11 mouse cellular contexts compared by ENCODE assay signal in the genomic region with DNA sequence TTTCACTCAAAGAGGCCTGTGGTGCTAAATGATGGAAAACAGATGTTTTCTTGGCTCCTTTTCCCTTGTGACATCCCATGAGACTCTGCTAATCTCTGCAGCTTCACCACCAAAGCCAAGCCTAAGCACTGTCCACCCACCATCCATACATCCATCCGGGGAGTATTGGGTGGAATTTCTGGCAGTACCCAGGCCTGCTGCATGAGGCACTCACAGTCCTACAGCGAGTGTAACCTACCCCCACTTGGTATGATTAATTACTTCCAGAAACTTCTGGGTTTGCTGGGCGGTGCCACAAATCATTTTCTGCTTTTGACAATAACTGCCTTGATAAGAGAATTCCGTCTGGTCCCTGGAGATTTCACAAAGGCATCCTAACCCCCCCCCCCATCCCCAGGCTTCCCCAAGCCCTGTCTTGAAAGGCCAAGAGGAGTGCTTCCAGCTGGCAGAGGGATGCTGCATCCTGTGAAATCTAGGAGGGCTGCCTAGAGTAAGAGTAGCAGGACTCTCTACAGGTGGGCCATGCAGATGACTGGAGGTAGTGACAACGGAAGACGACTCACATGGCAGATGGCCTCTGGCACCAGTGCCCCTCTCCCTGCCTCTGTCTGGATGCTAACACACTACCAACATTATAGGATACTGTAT. TPM values are rescaled to one million over a fixed set of nuclear protein-coding genes. Genes with fewer than 3 reads are reported as not detected.
A peak's percentile ranks its signal among the peaks of the same experiment; 100 is the strongest.
DNase-seq lines count a peak whose midpoint lies in the region; ATAC-seq and TF ChIP-seq lines count a peak whose summit lies in the region.
"Had no signal": no experiment of that assay in that cellular context is flagged by ENCODE, and none has a peak within 500 bp of the region (broad histone marks: within the 10 kb centered on the region; RNA-seq: fewer than 3 reads in every experiment).

No protein-coding gene starts in this region.

- DNase-seq in heart, adult 8-10 months (ENCODE audit: low spot score), result peak; percentile 24
- DNase-seq in lung, postnatal 0 days (ENCODE audit: low spot score), result no peak
- no peak for DNase-seq in lung, adult 2 months
- DNase-seq in kidney, postnatal 14 days, result peak; percentile 45
- no peak for DNase-seq in testis, postnatal 10 days (ENCODE audit: low spot score)
- DNase-seq in adrenal gland, postnatal 36 days, result no peak
- no peak for DNase-seq in cerebellum, adult 9-11 months

- ATAC-seq in heart, embryonic 11.5 days (replicated peaks; ENCODE audit: insufficient number of reproducible peaks, low FRiP score, low TSS enrichment), result no peak
- ATAC-seq in lung, postnatal 0 days, result 0 out of 2 replicates have a peak, but pooled peaks have one; percentile 26

- 0 out of 2 replicates have a peak, but pooled peaks cover 2% of the 10 kb centered on the region for H3K9me3 ChIP-seq in heart, embryonic 11.5 days (replicated peaks; ENCODE audit: control insufficient read depth, low read length)
- no peaks in the 10 kb centered on the region for H3K9me3 ChIP-seq in lung, postnatal 0 days (ENCODE audit: low read length)

- no peak for TF ChIP-seq CTCF in lung, postnatal 0 days (IDR thresholded peaks at IDR 0.05)
- TF ChIP-seq CTCF in lung, adult 2 months (IDR thresholded peaks at IDR 0.05; ENCODE audit: insufficient read depth, low read length), result no peak

- H3K4me2 ChIP-seq in heart, embryonic 11.5 days, result no peak overlapping the region
- no peak overlapping the region for H3K4me2 ChIP-seq in lung, postnatal 0 days (replicated peaks; ENCODE audit: low read depth, low read length)
- H3K4me2 ChIP-seq: heart, embryonic 13.5 days; liver, embryonic 11.5 days had no signal

- H3K36me3 ChIP-seq in heart, embryonic 11.5 days (ENCODE audit: control insufficient read depth, insufficient read depth, low read length), result no peaks in the 10 kb centered on the region
- no peaks in the 10 kb centered on the region for H3K36me3 ChIP-seq in lung, postnatal 0 days (ENCODE audit: insufficient read depth, low read length)
- H3K36me3 ChIP-seq: heart, embryonic 13.5 days had no signal

- no peak overlapping the region for H3K27ac ChIP-seq in heart, embryonic 11.5 days (ENCODE audit: low read depth, low read length)
- no peak overlapping the region for H3K27ac ChIP-seq in lung, postnatal 0 days (ENCODE audit: low read length)
- H3K27ac ChIP-seq: heart, embryonic 13.5 days; layer of hippocampus, adult 2 months had no signal

- H3K27me3 ChIP-seq in heart, embryonic 11.5 days (ENCODE audit: control insufficient read depth, insufficient read depth, low read length), result no peaks in the 10 kb centered on the region
- H3K27me3 ChIP-seq in lung, postnatal 0 days (replicated peaks; ENCODE audit: insufficient read depth, low read length), result no peaks in the 10 kb centered on the region
- H3K27me3 ChIP-seq: heart, embryonic 13.5 days had no signal

- no peak for TF ChIP-seq POLR2A in lung, adult 2 months (IDR thresholded peaks at IDR 0.05; ENCODE audit: borderline replicate concordance, extremely low read depth, low read depth, low read length)

- H3K9ac ChIP-seq in heart, embryonic 11.5 days (ENCODE audit: low read depth, low read length), result no peak overlapping the region
- H3K9ac ChIP-seq in lung, postnatal 0 days (replicated peaks; ENCODE audit: low read depth), result no peak overlapping the region
- H3K9ac ChIP-seq: heart, embryonic 13.5 days had no signal

- no peak overlapping the region for H3K4me3 ChIP-seq in heart, embryonic 11.5 days (ENCODE audit: low read depth, low read length)
- H3K4me3 ChIP-seq in lung, postnatal 0 days (ENCODE audit: low read depth, low read length), result no peak overlapping the region
- H3K4me3 ChIP-seq in lung, adult 2 months (replicated peaks; ENCODE audit: extremely low read depth, low read depth, low read length), result no peak overlapping the region
- H3K4me3 ChIP-seq: heart, embryonic 13.5 days; layer of hippocampus, adult 2 months had no signal

- H3K4me1 ChIP-seq in heart, embryonic 11.5 days (ENCODE audit: control insufficient read depth, insufficient read depth, low read length), result no peaks in the 10 kb centered on the region
- no peaks in the 10 kb centered on the region for H3K4me1 ChIP-seq in lung, postnatal 0 days (ENCODE audit: insufficient read depth, low read depth, low read length)
- no peaks in the 10 kb centered on the region for H3K4me1 ChIP-seq in lung, adult 2 months (ENCODE audit: control insufficient read depth, insufficient read depth, low read length)

- 66% methylated on average over 6 of the region's 6 CpGs for WGBS in heart, embryonic 11.5 days (ENCODE audit: insufficient replicate concordance)
- WGBS in lung, postnatal 0 days, result 65% methylated on average over 6 of the region's 6 CpGs
- 60% methylated on average over 6 of the region's 6 CpGs for WGBS in lung, adult 2 months

- no peak for TF ChIP-seq EP300 in lung, postnatal 0 days (IDR thresholded peaks at IDR 0.05)

RNA-seq across cellular contexts. Expression of a gene that starts 31.1 kb away (rescaled TPM):
- total RNA-seq in heart, adult 8-10 months (2022), result 1 to 10 TPM; 4.9 to 7.0 (median 6.4) TPM
- polyA plus RNA-seq in heart, embryonic 11.5 days (2014; fragmentation: Nextera tagmentation; extraction: Ambion mirVana), result 6.1 and 8.1 TPM in 2 replicates
- polyA plus RNA-seq in lung, postnatal 0 days (2015; fragmentation: Nextera tagmentation; extraction: Ambion mirVana), result 3.6 and 3.7 TPM in 2 replicates
- polyA plus RNA-seq in lung, adult 2 months (2012; rRNA removed), result 2.0 and 2.6 TPM in 2 replicates
- 1 to 10 TPM; 3.3 to 4.2 TPM for total RNA-seq in adrenal gland, postnatal 36 days (2021)

Comparison
In these comparisons a context has a peak if more than half of its experiments do, and no peak if none do; other contexts are left out.
1. DNase-seq: peak in heart, adult 8-10 months (single experiment) and kidney, postnatal 14 days (single experiment); none in lung, postnatal 0 days (single experiment), lung, adult 2 months (single experiment), testis, postnatal 10 days (single experiment), adrenal gland, postnatal 36 days (0 of 2) and cerebellum, adult 9-11 months (single experiment).